Mouse (Mus musculus) intestine, embryonic 16.5 days (tissue): ENCODE measurements around the gene Ksr2. TPM values are rescaled to one million over a fixed set of nuclear protein-coding genes. Genes with fewer than 3 reads are reported as not detected.

Experiments
- ATAC-seq: fragments of 200-750 bp; cut with Nextera tagmentation; 2 replicates; pipeline ENCODE4 v1.8.0; 2017; ENCODE audit warnings: moderate TSS enrichment, moderate library complexity
- H3K27ac ChIP-seq: fragments of 300-500 bp; sonication (generic); 2 replicates; pipeline ENCODE4 v1.5.1; 2014; ENCODE audit warnings: mild to moderate bottlenecking, low read length
- H3K27me3 ChIP-seq: fragments of 300-500 bp; sonication (generic); replicated peaks from 2 replicates; pipeline ENCODE4 v1.6.1; 2014; ENCODE audit warnings: low read length, control low read depth, mixed read lengths; ENCODE audit not compliant: control insufficient read depth, insufficient read depth
- H3K36me3 ChIP-seq: fragments of 300-500 bp; sonication (generic); 2 replicates; pipeline ENCODE4 v1.6.1; 2014; ENCODE audit warnings: low read length, control low read depth; ENCODE audit not compliant: control insufficient read depth, insufficient read depth
- H3K4me1 ChIP-seq: fragments of 300-500 bp; sonication (generic); 2 replicates; pipeline ENCODE4 v1.6.1; 2014; ENCODE audit warnings: low read length, control low read depth, mixed read lengths; ENCODE audit not compliant: control insufficient read depth, insufficient read depth
- H3K4me2 ChIP-seq: fragments of 300-500 bp; sonication (generic); 2 replicates; pipeline ENCODE4 v1.6.1; 2014; ENCODE audit warnings: low read depth, low read length, control low read depth
- H3K4me3 ChIP-seq: fragments of 300-500 bp; sonication (generic); 2 replicates; pipeline ENCODE4 v1.5.1; 2014; ENCODE audit warnings: mild to moderate bottlenecking, low read length
- H3K9ac ChIP-seq: fragments of 300-500 bp; sonication (generic); 2 replicates; pipeline ENCODE4 v1.6.1; 2014; ENCODE audit warnings: low read depth, low read length
- H3K9me3 ChIP-seq: fragments of 300-500 bp; sonication (generic); 2 replicates; pipeline ENCODE4 v1.6.1; 2016; ENCODE audit warnings: low read length, control low read depth; ENCODE audit not compliant: control insufficient read depth
- WGBS: fragments of 180-500 bp; shearing (Covaris S2); extraction: QIAGEN DNeasy Blood & Tissue Kit; methylation state at CpG from one replicate; pipeline ENCODE4 v1.1.7; 2014; 5-methylcytosine and 5-hydroxymethylcytosine counted together
- polyA plus RNA-seq: library from polyadenylated mRNA; unstranded; fragments of >200 nt; fragmentation: Nextera tagmentation; extraction: Ambion mirVana; gene quantifications from 2 replicates; pipeline ENCODE4 v1.2.1, GENCODE M21; 2015

Gene Ksr2
- polyA plus RNA-seq, 1 experiment from 2014 or later, result 0.20 TPM

- no peak overlapping the region for H3K9ac ChIP-seq
- no peak overlapping the region for H3K4me3 ChIP-seq
- no peak overlapping the region for H3K4me2 ChIP-seq
- ATAC-seq, result no peak
- no peaks in the 10 kb centered on the region for H3K36me3 ChIP-seq
- H3K9me3 ChIP-seq, result no peaks in the 10 kb centered on the region
- no peaks in the 10 kb centered on the region for H3K4me1 ChIP-seq
- H3K27me3 ChIP-seq, result no peaks in the 10 kb centered on the region
- WGBS, result 85% methylated on average over 14 of the region's 14 CpGs
- H3K27ac ChIP-seq, result no peak overlapping the region
These were observed 215.8 kb downstream of the Ksr2 start for GRCm38 (mm10) chr5:117629570-117629969.

- no peaks in the 10 kb centered on the region for H3K4me1 ChIP-seq
- 42% methylated on average over 2 of the region's 2 CpGs for WGBS
- H3K4me2 ChIP-seq, result no peak overlapping the region
- no peak overlapping the region for H3K27ac ChIP-seq
- no peak overlapping the region for H3K9ac ChIP-seq
- H3K4me3 ChIP-seq, result no peak overlapping the region
- no peaks in the 10 kb centered on the region for H3K27me3 ChIP-seq
- ATAC-seq, result no peak
- H3K36me3 ChIP-seq, result no peaks in the 10 kb centered on the region
- no peaks in the 10 kb centered on the region for H3K9me3 ChIP-seq
These were observed 221.4 kb downstream of the Ksr2 start for GRCm38 (mm10) chr5:117635211-117635610.

- no peaks in the 10 kb centered on the region for H3K4me1 ChIP-seq
- H3K9ac ChIP-seq, result no peak overlapping the region
- H3K9me3 ChIP-seq, result no peaks in the 10 kb centered on the region
- H3K36me3 ChIP-seq, result no peaks in the 10 kb centered on the region
- H3K27ac ChIP-seq, result no peak overlapping the region
- H3K4me3 ChIP-seq, result no peak overlapping the region
- 45% methylated on average over 5 of the region's 5 CpGs for WGBS
- H3K27me3 ChIP-seq, result no peaks in the 10 kb centered on the region
- no peak overlapping the region for H3K4me2 ChIP-seq
- no peak for ATAC-seq
These were observed 222.0 kb downstream of the Ksr2 start for GRCm38 (mm10) chr5:117635838-117636237.

- Histone ChIP-seq H3K9me3 (no peaks in the 10 kb centered on the region), H3K36me3 (no peaks in the 10 kb centered on the region), H3K27me3 (no peaks in the 10 kb centered on the region), H3K4me1 (no peaks in the 10 kb centered on the region), H3K27ac (no peak overlapping the region), H3K4me2 (no peak overlapping the region), H3K9ac (no peak overlapping the region), H3K4me3 (no peak overlapping the region)
- WGBS, result 85% methylated on average over 6 of the region's 6 CpGs
- no peak for ATAC-seq
These were observed 227.8 kb downstream of the Ksr2 start for GRCm38 (mm10) chr5:117641585-117641984.

GRCm38 (mm10) chr5:117651238-117651886 is 237.6 kb downstream of the Ksr2 start:
- Histone ChIP-seq H3K9ac (no peak overlapping the region), H3K4me3 (no peak overlapping the region), H3K27me3 (no peaks in the 10 kb centered on the region), H3K9me3 (no peaks in the 10 kb centered on the region), H3K36me3 (no peaks in the 10 kb centered on the region), H3K4me2 (no peak overlapping the region), H3K4me1 (no peaks in the 10 kb centered on the region), H3K27ac (no peak overlapping the region)
- WGBS, result 49% methylated on average over 14 of the region's 14 CpGs
- no peak for ATAC-seq

- no peaks in the 10 kb centered on the region for H3K9me3 ChIP-seq
- H3K27ac ChIP-seq, result no peak overlapping the region
- no peaks in the 10 kb centered on the region for H3K36me3 ChIP-seq
- H3K27me3 ChIP-seq, result no peaks in the 10 kb centered on the region
- no peaks in the 10 kb centered on the region for H3K4me1 ChIP-seq
- no peak overlapping the region for H3K4me3 ChIP-seq
- 42% methylated on average over 6 of the region's 6 CpGs for WGBS
- no peak overlapping the region for H3K9ac ChIP-seq
- H3K4me2 ChIP-seq, result no peak overlapping the region
- ATAC-seq, result no peak
These were observed 244.8 kb downstream of the Ksr2 start for GRCm38 (mm10) chr5:117658641-117659040.

GRCm38 (mm10) chr5:117659596-117659995 is 245.8 kb downstream of the Ksr2 start:
- Histone ChIP-seq H3K27me3 (no peaks in the 10 kb centered on the region), H3K36me3 (no peaks in the 10 kb centered on the region), H3K4me3 (no peak overlapping the region), H3K9ac (no peak overlapping the region), H3K4me2 (no peak overlapping the region), H3K9me3 (no peaks in the 10 kb centered on the region), H3K4me1 (no peaks in the 10 kb centered on the region), H3K27ac (no peak overlapping the region)
- ATAC-seq, result no peak
- WGBS, result 61% methylated on average over 13 of the region's 13 CpGs

GRCm38 (mm10) chr5:117665181-117665580 is 251.4 kb downstream of the Ksr2 start:
- no peak for ATAC-seq
- no peak overlapping the region for H3K27ac ChIP-seq
- peaks cover 13% of the 10 kb centered on the region; the same call in 1 of the 2 replicates for H3K4me1 ChIP-seq
- peak overlapping the region; percentile 6; the same call in 1 of the 2 replicates for H3K4me2 ChIP-seq
- H3K27me3 ChIP-seq, result no peaks in the 10 kb centered on the region
- H3K36me3 ChIP-seq, result no peaks in the 10 kb centered on the region
- 13% methylated on average over 9 of the region's 9 CpGs for WGBS
- no peak overlapping the region for H3K9ac ChIP-seq
- no peaks in the 10 kb centered on the region for H3K9me3 ChIP-seq
- no peak overlapping the region for H3K4me3 ChIP-seq

- peak; percentile 36; the same call in 1 of the 2 replicates for ATAC-seq
- Histone ChIP-seq H3K9me3 (no peaks in the 10 kb centered on the region), H3K27ac (no peak overlapping the region), H3K4me1 (peaks cover 16% of the 10 kb centered on the region; the same call in 1 of the 2 replicates), H3K9ac (no peak overlapping the region), H3K27me3 (no peaks in the 10 kb centered on the region), H3K4me3 (no peak overlapping the region), H3K36me3 (no peaks in the 10 kb centered on the region), H3K4me2 (no peak overlapping the region)
- WGBS, result 34% methylated on average over 4 of the region's 4 CpGs
These were observed 253.5 kb downstream of the Ksr2 start for GRCm38 (mm10) chr5:117667314-117667713.

GRCm38 (mm10) chr5:117669265-117669664 is 255.5 kb downstream of the Ksr2 start:
- Histone ChIP-seq H3K4me3 (no peak overlapping the region), H3K9me3 (0 out of 2 replicates have a peak, but pooled peaks cover 2% of the 10 kb centered on the region), H3K9ac (no peak overlapping the region), H3K4me1 (peaks cover 16% of the 10 kb centered on the region; the same call in 1 of the 2 replicates), H3K27ac (no peak overlapping the region), H3K4me2 (no peak overlapping the region), H3K36me3 (no peaks in the 10 kb centered on the region), H3K27me3 (no peaks in the 10 kb centered on the region)
- 0 out of 2 replicates have a peak, but pooled peaks have one; percentile 23 for ATAC-seq
- WGBS, result 55% methylated on average over 4 of the region's 4 CpGs
